In genomic region chr11:95728916-95729907, GRCm38 (mm10) we compare ENCODE assay signal across 1 mouse cellular context.
TF ChIP-seq lines count a peak whose summit lies in the region.

No protein-coding gene starts in this region.

TF ChIP-seq in MEL, 35 proteins besides CTCF, POLR2A, EP300 and RAD21 (continued from another document):
- TF ChIP-seq MYC (IDR thresholded peaks at IDR 0.05; ENCODE audit: low read depth, low read length) (0 out of 2 replicates have a peak, but pooled peaks have one; percentile 23), TAL1 (IDR thresholded peaks at IDR 0.05; ENCODE audit: low read length) (no peak), MYB (IDR thresholded peaks at IDR 0.05; ENCODE audit: low read depth, low read length) (0 out of 2 replicates have a peak, but pooled peaks have one; percentile 17), MXI1 (IDR thresholded peaks at IDR 0.05; ENCODE audit: low read depth, low read length) (no peak)
TF ChIP-seq in MEL: peak in this region for 8.
